Mouse (Mus musculus) stomach, postnatal 0 days (tissue): ENCODE data around the gene Parp2. TPM values are rescaled to one million over a fixed set of nuclear protein-coding genes. Genes with fewer than 3 reads are reported as not detected.

ENCODE experiments used
- ATAC-seq: fragments of 200-750 bp; cut with Nextera tagmentation; 2 replicates; pipeline ENCODE4 v1.8.0; 2017; ENCODE audit not compliant: low FRiP score, low TSS enrichment
- DNase-seq: peaks from one replicate; pipeline ENCODE4 v3.0.0-alpha.2; 2016; ENCODE audit warnings: low spot score
- H3K27ac ChIP-seq: fragments of 300-500 bp; sonication (generic); replicated peaks from 2 replicates; pipeline ENCODE4 v1.5.1; 2014; ENCODE audit warnings: mild to moderate bottlenecking, control low read depth
- H3K27me3 ChIP-seq: fragments of 300-500 bp; sonication (generic); 2 replicates; pipeline ENCODE4 v1.6.1; 2014; ENCODE audit warnings: low read length; ENCODE audit not compliant: control insufficient read depth, insufficient read depth
- H3K36me3 ChIP-seq: fragments of 300-500 bp; sonication (generic); 2 replicates; pipeline ENCODE4 v1.6.1; 2014; ENCODE audit warnings: low read length, mixed read lengths; ENCODE audit not compliant: control insufficient read depth, insufficient read depth
- H3K4me1 ChIP-seq: fragments of 300-500 bp; sonication (generic); replicated peaks from 2 replicates; pipeline ENCODE4 v1.6.1; 2014; ENCODE audit warnings: antibody characterized with exemption; ENCODE audit not compliant: control insufficient read depth, insufficient read depth
- H3K4me2 ChIP-seq: fragments of 300-500 bp; sonication (generic); replicated peaks from 2 replicates; pipeline ENCODE4 v1.6.1; 2014; ENCODE audit warnings: low read depth, mild to moderate bottlenecking, control low read depth, moderate library complexity
- H3K4me3 ChIP-seq: fragments of 300-500 bp; sonication (generic); 2 replicates; pipeline ENCODE4 v1.5.1; 2014; ENCODE audit warnings: low read depth, low read length, control low read depth
- H3K9ac ChIP-seq: fragments of 300-500 bp; sonication (generic); 2 replicates; pipeline ENCODE4 v1.6.1; 2014; ENCODE audit warnings: mild to moderate bottlenecking, low read length, control low read depth, mixed read lengths
- H3K9me3 ChIP-seq: fragments of 300-500 bp; sonication (generic); 2 replicates; pipeline ENCODE4 v1.6.1; 2016; ENCODE audit warnings: low read length; ENCODE audit not compliant: control insufficient read depth
- CTCF ChIP-seq: IDR thresholded peaks from 2 replicates; pipeline ENCODE4 v1.5.1; 2016; ENCODE audit warnings: antibody characterized with exemption, low read depth, mild to moderate bottlenecking, moderate library complexity
- EP300 ChIP-seq: optimal IDR thresholded peaks from 2 replicates; pipeline ENCODE3; 2016; ENCODE audit warnings: antibody characterized with exemption
- WGBS: fragments of 180-500 bp; shearing (Covaris S2); extraction: QIAGEN DNeasy Blood & Tissue Kit; methylation state at CpG from one replicate; pipeline ENCODE4 v1.1.7; 2014; 5-methylcytosine and 5-hydroxymethylcytosine counted together
- polyA plus RNA-seq: library from polyadenylated mRNA; unstranded; fragments of >200 nt; fragmentation: Nextera tagmentation; extraction: Ambion mirVana; gene quantifications from 2 replicates; pipeline ENCODE4 v1.2.1, GENCODE M21; 2015

The Parp2 gene
- polyA plus RNA-seq, 1 experiment from 2014 or later, result 28.7 TPM

- Histone ChIP-seq H3K27ac (peak overlapping the region; percentile 35; the same call in 1 of the 2 replicates), H3K36me3 (peaks cover 22% of the 10 kb centered on the region), H3K9me3 (no peaks in the 10 kb centered on the region), H3K27me3 (no peaks in the 10 kb centered on the region), H3K4me1 (0 out of 2 replicates have a peak, but pooled peaks cover 2% of the 10 kb centered on the region), H3K4me2 (no peak overlapping the region), H3K4me3 (no peak overlapping the region), H3K9ac (no peak overlapping the region)
- TF ChIP-seq CTCF, result no peak
- no peak for TF ChIP-seq EP300
- DNase-seq, result peak; percentile 19
- WGBS, result 79% methylated on average over 2 of the region's 2 CpGs
- peak; percentile 76 for ATAC-seq
Measured at GRCm38 (mm10) chr14:50813060-50813459, 5.4 kb downstream of the Parp2 start.

GRCm38 (mm10) chr14:50823240-50823639 lies 15.6 kb downstream of the Parp2 start:
- H3K36me3 ChIP-seq, result peaks cover 18% of the 10 kb centered on the region

GRCm38 (mm10) chr14:50824219-50824618 lies 16.6 kb downstream of the Parp2 start:
- WGBS, result 88% methylated on average over 9 of the region's 9 CpGs
- Histone ChIP-seq H3K27ac (no peak overlapping the region), H3K9me3 (no peaks in the 10 kb centered on the region), H3K27me3 (no peaks in the 10 kb centered on the region), H3K4me3 (no peak overlapping the region), H3K9ac (no peak overlapping the region), H3K4me2 (no peak overlapping the region), H3K4me1 (no peaks in the 10 kb centered on the region), H3K36me3 (peaks cover 18% of the 10 kb centered on the region)
- ATAC-seq (no peak), DNase-seq (no peak)
- no peak for TF ChIP-seq CTCF
- TF ChIP-seq EP300, result no peak

More at GRCm38 (mm10) chr14:50823240-50823639, 15.6 kb downstream of the Parp2 start:
- ATAC-seq, result no peak
- Histone ChIP-seq H3K4me1 (no peaks in the 10 kb centered on the region), H3K27me3 (no peaks in the 10 kb centered on the region), H3K4me3 (no peak overlapping the region), H3K9me3 (no peaks in the 10 kb centered on the region), H3K27ac (no peak overlapping the region), H3K9ac (no peak overlapping the region), H3K4me2 (no peak overlapping the region)
- 80% methylated on average over 2 of the region's 2 CpGs for WGBS
- DNase-seq, result no peak
- TF ChIP-seq CTCF, result peak; percentile 38
- TF ChIP-seq EP300, result no peak

GRCm38 (mm10) chr14:50826579-50826978 lies 18.9 kb downstream of the Parp2 start:
- Histone ChIP-seq H3K4me1 (no peaks in the 10 kb centered on the region), H3K36me3 (peaks cover 8% of the 10 kb centered on the region), H3K4me2 (no peak overlapping the region), H3K27ac (no peak overlapping the region), H3K9me3 (no peaks in the 10 kb centered on the region), H3K4me3 (no peak overlapping the region), H3K9ac (no peak overlapping the region), H3K27me3 (no peaks in the 10 kb centered on the region)
- DNase-seq (no peak), ATAC-seq (no peak)
- WGBS, result 87% methylated on average over 4 of the region's 4 CpGs
- TF ChIP-seq EP300, result no peak

GRCm38 (mm10) chr14:50829878-50830277 lies 22.2 kb downstream of the Parp2 start:
- WGBS, result 75% methylated on average over 3 of the region's 3 CpGs
- ATAC-seq, result no peak
- no peak for DNase-seq
- H3K27ac ChIP-seq, result no peak overlapping the region
- H3K9ac ChIP-seq, result no peak overlapping the region
- no peak overlapping the region for H3K4me3 ChIP-seq
- no peaks in the 10 kb centered on the region for H3K4me1 ChIP-seq
- TF ChIP-seq EP300 (no peak), CTCF (no peak)
- H3K9me3 ChIP-seq, result no peaks in the 10 kb centered on the region
- H3K27me3 ChIP-seq, result no peaks in the 10 kb centered on the region
- no peak overlapping the region for H3K4me2 ChIP-seq
- H3K36me3 ChIP-seq, result no peaks in the 10 kb centered on the region; the same call in none of the 2 replicates

GRCm38 (mm10) chr14:50833964-50834363 lies 26.3 kb downstream of the Parp2 start:
- no peak overlapping the region for H3K4me3 ChIP-seq
- H3K4me2 ChIP-seq, result no peak overlapping the region
- peak; percentile 68; the same call in 1 of the 2 replicates for ATAC-seq
- TF ChIP-seq EP300, result no peak
- TF ChIP-seq CTCF, result no peak
- no peaks in the 10 kb centered on the region for H3K27me3 ChIP-seq
- DNase-seq, result no peak
- H3K36me3 ChIP-seq, result no peaks in the 10 kb centered on the region; the same call in none of the 2 replicates
- no peak overlapping the region for H3K9ac ChIP-seq
- no peaks in the 10 kb centered on the region for H3K9me3 ChIP-seq
- H3K27ac ChIP-seq, result peak overlapping the region; percentile 73
- no peaks in the 10 kb centered on the region for H3K4me1 ChIP-seq
- WGBS, result 77% methylated on average over 10 of the region's 10 CpGs
